Mouse (Mus musculus) intestine, postnatal 0 days (tissue): Measurements from ENCODE around the gene Pibf1. TPM values are rescaled to one million over a fixed set of nuclear protein-coding genes. Genes with fewer than 3 reads are reported as not detected.

ENCODE experiments used
- ATAC-seq: fragments of 200-750 bp; cut with Nextera tagmentation; 2 replicates; pipeline ENCODE4 v1.8.0; 2017; ENCODE audit warnings: mild to moderate bottlenecking, moderate TSS enrichment, moderate library complexity
- H3K27ac ChIP-seq: fragments of 300-500 bp; sonication (generic); 2 replicates; pipeline ENCODE4 v1.5.1; 2014; ENCODE audit warnings: mild to moderate bottlenecking, low read depth, low read length, moderate library complexity
- H3K27me3 ChIP-seq: fragments of 300-500 bp; sonication (generic); replicated peaks from 2 replicates; pipeline ENCODE4 v1.6.1; 2014; ENCODE audit warnings: low read length, mixed read lengths; ENCODE audit not compliant: control insufficient read depth, insufficient read depth
- H3K36me3 ChIP-seq: fragments of 300-500 bp; sonication (generic); 2 replicates; pipeline ENCODE4 v1.6.1; 2014; ENCODE audit warnings: mild to moderate bottlenecking, moderate library complexity; ENCODE audit not compliant: control insufficient read depth, insufficient read depth
- H3K4me1 ChIP-seq: fragments of 300-500 bp; sonication (generic); replicated peaks from 2 replicates; pipeline ENCODE4 v1.6.1; 2014; ENCODE audit warnings: antibody characterized with exemption, low read length, mixed read lengths; ENCODE audit not compliant: control insufficient read depth, insufficient read depth
- H3K4me2 ChIP-seq: fragments of 300-500 bp; sonication (generic); replicated peaks from 2 replicates; pipeline ENCODE4 v1.6.1; 2014; ENCODE audit warnings: low read depth, mild to moderate bottlenecking, moderate library complexity
- H3K4me3 ChIP-seq: fragments of 300-500 bp; sonication (generic); 2 replicates; pipeline ENCODE4 v1.5.1; 2014; ENCODE audit warnings: low read depth, low read length
- H3K9ac ChIP-seq: fragments of 300-500 bp; sonication (generic); 2 replicates; pipeline ENCODE4 v1.6.1; 2014; ENCODE audit warnings: mild to moderate bottlenecking, low read depth, low read length
- H3K9me3 ChIP-seq: fragments of 300-500 bp; sonication (generic); 2 replicates; pipeline ENCODE4 v1.6.1; 2016; ENCODE audit warnings: mixed run types; ENCODE audit not compliant: control insufficient read depth
- CTCF ChIP-seq: sonication (generic); IDR thresholded peaks from 2 replicates; pipeline ENCODE4 v1.5.1; 2016; ENCODE audit warnings: low read depth, mild to moderate bottlenecking, control low read depth, antibody characterized with exemption, moderate library complexity
- WGBS: fragments of 180-500 bp; shearing (Covaris S2); extraction: QIAGEN DNeasy Blood & Tissue Kit; methylation state at CpG from one replicate; pipeline ENCODE4 v1.1.7; 2014; 5-methylcytosine and 5-hydroxymethylcytosine counted together
- polyA plus RNA-seq: library from polyadenylated mRNA; unstranded; fragments of >200 nt; fragmentation: Nextera tagmentation; extraction: Ambion mirVana; gene quantifications from 2 replicates; pipeline ENCODE4 v1.2.1, GENCODE M21; 2015

Gene Pibf1
- polyA plus RNA-seq, 1 experiment from 2014 or later, result 9.7 TPM

DNA sequence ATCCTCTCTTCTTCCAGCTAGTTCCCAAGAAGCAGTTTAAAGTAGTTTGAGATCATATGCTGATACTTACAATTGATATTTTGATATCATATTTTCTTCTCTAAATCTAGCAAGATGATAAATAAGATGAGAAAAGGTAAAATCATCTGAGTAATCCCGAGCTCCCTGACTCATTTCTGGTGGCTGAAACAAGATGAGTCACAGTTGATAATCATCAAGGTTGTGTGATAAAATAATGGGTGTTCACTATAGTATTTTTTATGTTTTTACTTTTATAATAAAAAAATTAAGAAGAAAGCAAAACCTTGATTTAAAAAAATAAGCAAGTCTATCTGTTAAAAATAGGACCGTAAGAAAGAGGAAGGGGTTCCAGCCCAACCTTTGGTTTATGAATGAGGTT, 34.8 kb downstream of the Pibf1 start:
- Histone ChIP-seq H3K27me3 (no peaks in the 10 kb centered on the region), H3K9ac (no peak overlapping the region), H3K4me1 (0 out of 2 replicates have a peak, but pooled peaks cover 5% of the 10 kb centered on the region), H3K9me3 (no peaks in the 10 kb centered on the region), H3K36me3 (peaks cover 33% of the 10 kb centered on the region), H3K4me3 (no peak overlapping the region), H3K4me2 (no peak overlapping the region), H3K27ac (no peak overlapping the region)
- WGBS, result 84% methylated on average over 2 of the region's 2 CpGs
- no peak for TF ChIP-seq CTCF
- ATAC-seq, result no peak

DNA sequence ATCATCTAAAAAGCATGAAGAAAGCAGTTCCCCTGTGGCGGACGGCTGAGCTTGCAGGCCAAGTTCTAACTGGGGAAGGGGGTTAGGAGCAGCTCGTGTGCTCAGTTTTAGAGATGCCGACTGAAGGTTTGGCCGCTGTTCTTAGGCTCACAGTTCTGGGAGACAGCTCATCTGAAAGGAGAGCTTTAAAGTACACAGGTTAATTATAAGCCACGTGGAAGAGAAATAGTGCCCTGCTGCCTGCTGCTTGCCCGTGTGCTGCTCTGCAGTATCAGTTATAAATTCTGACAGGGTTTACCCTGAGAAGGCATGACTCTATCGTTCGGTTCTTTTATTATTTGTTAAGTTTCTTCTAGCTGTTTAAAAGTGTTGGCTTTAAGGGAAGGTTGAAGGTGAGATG, 36.5 kb downstream of the Pibf1 start:
- Histone ChIP-seq H3K4me1 (0 out of 2 replicates have a peak, but pooled peaks cover 5% of the 10 kb centered on the region), H3K36me3 (peaks cover 33% of the 10 kb centered on the region), H3K4me2 (no peak overlapping the region), H3K9ac (no peak overlapping the region), H3K27ac (no peak overlapping the region), H3K9me3 (no peaks in the 10 kb centered on the region), H3K27me3 (no peaks in the 10 kb centered on the region), H3K4me3 (no peak overlapping the region)
- no peak for TF ChIP-seq CTCF
- no peak; the same call in 1 of the 2 replicates for ATAC-seq
- WGBS, result 50% methylated on average over 9 of the region's 9 CpGs

DNA sequence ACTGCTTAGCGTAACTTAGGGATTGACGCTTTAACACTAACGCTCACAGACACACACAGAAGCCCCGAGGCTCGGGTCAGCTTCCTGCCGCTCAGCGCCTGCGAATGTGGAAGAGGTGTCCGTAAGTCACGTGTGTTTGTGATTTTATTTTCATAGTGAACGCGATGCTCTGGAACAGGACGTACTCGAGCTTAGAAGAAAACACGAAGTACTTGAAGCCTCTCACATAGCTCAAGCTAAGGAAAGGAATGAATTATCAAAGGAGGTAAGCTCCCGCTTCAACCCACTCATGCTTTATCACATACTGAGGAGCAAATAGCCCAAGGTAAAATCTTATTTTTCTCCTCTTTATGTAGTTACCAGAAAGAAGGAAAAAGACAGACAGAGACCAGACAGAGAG, 37.1 kb downstream of the Pibf1 start:
- Histone ChIP-seq H3K27ac (no peak overlapping the region), H3K4me3 (no peak overlapping the region), H3K9me3 (no peaks in the 10 kb centered on the region), H3K9ac (no peak overlapping the region), H3K4me2 (no peak overlapping the region), H3K36me3 (peaks cover 30% of the 10 kb centered on the region), H3K27me3 (no peaks in the 10 kb centered on the region), H3K4me1 (0 out of 2 replicates have a peak, but pooled peaks cover 5% of the 10 kb centered on the region)
- 92% methylated on average over 16 of the region's 16 CpGs for WGBS
- no peak for TF ChIP-seq CTCF
- no peak for ATAC-seq

DNA sequence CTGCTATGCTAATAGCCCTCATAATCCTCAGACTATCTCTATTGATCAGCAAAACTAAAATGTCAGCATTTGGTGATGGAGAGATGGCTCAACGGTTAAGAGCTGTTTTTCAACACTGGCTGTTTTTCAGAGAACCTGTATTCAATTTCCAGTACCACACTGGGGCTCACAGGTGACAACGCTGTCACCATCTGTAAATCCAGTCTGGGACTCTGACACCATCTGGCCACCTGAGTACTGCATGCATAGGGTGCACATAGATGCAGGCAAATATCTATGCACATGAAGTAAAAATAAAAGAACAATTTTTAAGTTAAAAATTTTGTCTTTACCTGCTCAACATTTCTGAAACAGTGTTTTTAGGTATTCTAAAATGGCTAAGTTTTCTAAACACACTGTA, 40.8 kb downstream of the Pibf1 start:
- H3K27ac ChIP-seq, result no peak overlapping the region
- no peak for TF ChIP-seq CTCF
- no peak overlapping the region for H3K9ac ChIP-seq
- ATAC-seq, result no peak
- H3K4me1 ChIP-seq, result 0 out of 2 replicates have a peak, but pooled peaks cover 5% of the 10 kb centered on the region
- H3K9me3 ChIP-seq, result no peaks in the 10 kb centered on the region
- H3K27me3 ChIP-seq, result no peaks in the 10 kb centered on the region
- H3K4me3 ChIP-seq, result no peak overlapping the region
- H3K36me3 ChIP-seq, result peaks cover 21% of the 10 kb centered on the region
- H3K4me2 ChIP-seq, result no peak overlapping the region
- WGBS, result 90% methylated on average over 2 of the region's 2 CpGs

DNA sequence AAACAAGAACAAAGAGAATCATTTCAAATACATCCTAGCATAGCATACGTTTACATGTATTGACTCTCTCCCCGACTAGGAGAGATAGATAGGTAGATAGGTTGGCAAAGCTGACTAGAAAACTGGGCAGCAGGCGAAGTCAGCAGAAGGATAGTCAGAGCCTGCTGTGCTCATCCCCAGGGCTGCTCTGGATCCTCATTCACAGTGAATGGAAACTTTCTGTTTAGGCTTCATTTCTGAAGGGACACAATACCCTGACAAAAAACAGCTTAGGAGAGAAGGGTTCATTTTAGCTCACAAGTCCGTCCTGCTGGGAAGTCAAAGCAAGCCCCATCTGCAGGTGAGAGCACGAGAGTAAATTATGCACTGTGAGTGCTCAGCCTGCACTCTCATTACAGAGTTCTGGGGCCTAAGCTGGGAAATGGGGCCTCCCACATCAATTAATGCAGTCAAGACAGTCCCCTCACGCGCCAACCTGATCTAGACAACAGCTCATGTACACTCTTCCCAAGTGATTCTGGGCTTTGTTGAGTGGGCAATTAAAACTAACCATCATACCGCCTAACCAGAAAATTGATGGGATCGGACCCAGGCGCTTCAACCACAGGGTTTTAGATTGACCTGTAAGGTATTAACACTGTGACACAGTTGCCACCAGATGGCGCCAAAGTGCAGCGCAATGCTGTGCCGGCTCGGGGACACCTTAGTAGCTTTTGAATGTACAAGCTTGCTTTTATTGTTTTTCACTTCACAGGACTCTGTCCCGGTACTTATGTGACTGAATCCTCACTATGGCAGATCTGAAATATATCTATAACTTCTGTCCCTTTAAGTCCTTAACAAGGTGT, 42.8 kb downstream of the Pibf1 start:
- H3K9ac ChIP-seq, result no peak overlapping the region
- 0 out of 2 replicates have a peak overlapping the region, but pooled peaks have one; percentile 21 for H3K4me2 ChIP-seq
- no peak overlapping the region for H3K4me3 ChIP-seq
- H3K4me1 ChIP-seq, result no peaks in the 10 kb centered on the region
- no peaks in the 10 kb centered on the region for H3K27me3 ChIP-seq
- TF ChIP-seq CTCF, result peak; percentile 96
- H3K36me3 ChIP-seq, result peaks cover 11% of the 10 kb centered on the region
- H3K27ac ChIP-seq, result no peak overlapping the region
- 20% methylated on average over 15 of the region's 15 CpGs for WGBS
- peak; percentile 86 for ATAC-seq
- H3K9me3 ChIP-seq, result no peaks in the 10 kb centered on the region

DNA sequence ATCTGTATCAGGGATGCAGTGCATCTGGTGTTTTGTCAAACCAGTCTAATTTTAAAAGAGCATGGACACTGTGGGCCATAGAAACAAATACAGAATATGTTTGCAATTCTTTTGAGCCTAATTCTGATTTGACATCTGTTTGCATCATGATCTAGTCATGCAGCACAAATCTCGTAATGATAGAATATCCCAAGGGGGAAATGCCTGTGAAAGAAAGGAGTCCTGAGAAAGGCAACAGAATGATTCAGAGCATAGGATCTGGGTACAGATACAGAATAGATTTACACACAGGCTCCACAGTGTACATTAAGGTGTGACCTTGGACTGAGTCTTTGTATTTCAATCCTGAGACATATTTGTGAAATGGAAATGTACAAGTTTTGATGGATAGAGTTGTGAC, 47.6 kb downstream of the Pibf1 start:
- Histone ChIP-seq H3K27ac (no peak overlapping the region), H3K36me3 (peaks cover 17% of the 10 kb centered on the region), H3K4me2 (no peak overlapping the region), H3K4me3 (no peak overlapping the region), H3K9ac (no peak overlapping the region), H3K9me3 (no peaks in the 10 kb centered on the region), H3K4me1 (no peaks in the 10 kb centered on the region), H3K27me3 (no peaks in the 10 kb centered on the region)
- TF ChIP-seq CTCF, result no peak
- no peak for ATAC-seq
- 84% methylated on average over 1 of the region's 1 CpGs for WGBS
